Mouse (Mus musculus): ENCODE measurements around the gene Wdfy3. TPM values are rescaled to one million over a fixed set of nuclear protein-coding genes. Genes with fewer than 3 reads are reported as not detected.
"Not testable (repeated sequence)": the region's sequence is repeated elsewhere in the genome, so short reads cannot be mapped to it uniquely, and the experiment has no call there.

Wdfy3 gene
- polyA plus RNA-seq, 1 experiment from 2014 or later, result 25.9 TPM

GRCm38 (mm10) chr5:101926311-101926710, 143.4 kb downstream of the Wdfy3 start:
- peaks cover 11% of the 10 kb centered on the region for H3K36me3 ChIP-seq (ENCODE audit: control insufficient read depth, insufficient read depth, low read length)
- no peak overlapping the region for H3K27ac ChIP-seq (ENCODE audit: low read depth, low read length)
- no peaks in the 10 kb centered on the region for H3K9me3 ChIP-seq (ENCODE audit: control insufficient read depth, low read length)
- DNase-seq (ENCODE audit: low spot score, missing footprints) (no peak), ATAC-seq (ENCODE audit: low FRiP score) (no peak)
- no peak overlapping the region for H3K9ac ChIP-seq (ENCODE audit: low read length)
- H3K27me3 ChIP-seq (ENCODE audit: control insufficient read depth, insufficient read depth, low read length), result no peaks in the 10 kb centered on the region
- no peak overlapping the region for H3K4me3 ChIP-seq (ENCODE audit: low read depth, low read length)
- H3K4me1 ChIP-seq (ENCODE audit: control insufficient read depth, insufficient read depth, low read length), result 0 out of 2 replicates have a peak, but pooled peaks cover 5% of the 10 kb centered on the region
- H3K4me2 ChIP-seq, result no peak overlapping the region
- 93% methylated on average over 8 of the region's 8 CpGs for WGBS

- Histone ChIP-seq H3K27me3 (ENCODE audit: control insufficient read depth, insufficient read depth, low read length) (no peaks in the 10 kb centered on the region), H3K4me1 (ENCODE audit: control insufficient read depth, insufficient read depth, low read length) (0 out of 2 replicates have a peak, but pooled peaks cover 5% of the 10 kb centered on the region), H3K36me3 (ENCODE audit: control insufficient read depth, insufficient read depth, low read length) (peaks cover 19% of the 10 kb centered on the region), H3K4me3 (ENCODE audit: low read depth, low read length) (no peak overlapping the region), H3K27ac (ENCODE audit: low read depth, low read length) (no peak overlapping the region), H3K4me2 (no peak overlapping the region), H3K9ac (ENCODE audit: low read length) (no peak overlapping the region), H3K9me3 (ENCODE audit: control insufficient read depth, low read length) (no peaks in the 10 kb centered on the region)
- WGBS, result 45% methylated on average over 11 of the region's 11 CpGs
- DNase-seq (ENCODE audit: low spot score, missing footprints) (peak; percentile 87), ATAC-seq (ENCODE audit: low FRiP score) (0 out of 2 replicates have a peak, but pooled peaks have one; percentile 14)
These were observed 146.0 kb downstream of the Wdfy3 start for GRCm38 (mm10) chr5:101923710-101924109.

- H3K4me2 ChIP-seq, result no peak overlapping the region
- WGBS, result 96% methylated on average over 5 of the region's 5 CpGs
- H3K27me3 ChIP-seq (ENCODE audit: control insufficient read depth, insufficient read depth, low read length), result no peaks in the 10 kb centered on the region
- H3K27ac ChIP-seq (ENCODE audit: low read depth, low read length), result no peak overlapping the region
- 0 out of 2 replicates have a peak, but pooled peaks cover 5% of the 10 kb centered on the region for H3K4me1 ChIP-seq (ENCODE audit: control insufficient read depth, insufficient read depth, low read length)
- peaks cover 28% of the 10 kb centered on the region; the same call in 1 of the 2 replicates for H3K36me3 ChIP-seq (ENCODE audit: control insufficient read depth, insufficient read depth, low read length)
- no peak overlapping the region for H3K4me3 ChIP-seq (ENCODE audit: low read depth, low read length)
- H3K9ac ChIP-seq (ENCODE audit: low read length), result no peak overlapping the region
- DNase-seq (ENCODE audit: low spot score, missing footprints) (no peak), ATAC-seq (ENCODE audit: low FRiP score) (no peak)
- H3K9me3 ChIP-seq (ENCODE audit: control insufficient read depth, low read length), result no peaks in the 10 kb centered on the region
These were observed 150.2 kb downstream of the Wdfy3 start for GRCm38 (mm10) chr5:101919559-101919958.

GRCm38 (mm10) chr5:101909468-101909867, 160.3 kb downstream of the Wdfy3 start:
- no peak overlapping the region for H3K4me2 ChIP-seq
- WGBS, result 96% methylated on average over 10 of the region's 10 CpGs
- DNase-seq (ENCODE audit: low spot score, missing footprints), result no peak
- no peak overlapping the region for H3K27ac ChIP-seq (ENCODE audit: low read depth, low read length)
- no peaks in the 10 kb centered on the region for H3K4me1 ChIP-seq (ENCODE audit: control insufficient read depth, insufficient read depth, low read length)
- no peaks in the 10 kb centered on the region for H3K27me3 ChIP-seq (ENCODE audit: control insufficient read depth, insufficient read depth, low read length)
- H3K4me3 ChIP-seq (ENCODE audit: low read depth, low read length), result no peak overlapping the region
- H3K36me3 ChIP-seq (ENCODE audit: control insufficient read depth, insufficient read depth, low read length), result peaks cover 30% of the 10 kb centered on the region
- no peak for ATAC-seq (ENCODE audit: low FRiP score)
- no peak overlapping the region for H3K9ac ChIP-seq (ENCODE audit: low read length)
- H3K9me3 ChIP-seq (ENCODE audit: control insufficient read depth, low read length), result no peaks in the 10 kb centered on the region

GRCm38 (mm10) chr5:101905624-101906023, 164.1 kb downstream of the Wdfy3 start:
- DNase-seq (ENCODE audit: low spot score, missing footprints) (no peak), ATAC-seq (ENCODE audit: low FRiP score) (no peak)
- Histone ChIP-seq H3K27ac (ENCODE audit: low read depth, low read length) (no peak overlapping the region), H3K9me3 (ENCODE audit: control insufficient read depth, low read length) (no peaks in the 10 kb centered on the region), H3K36me3 (ENCODE audit: control insufficient read depth, insufficient read depth, low read length) (peaks cover 30% of the 10 kb centered on the region), H3K4me3 (ENCODE audit: low read depth, low read length) (no peak overlapping the region), H3K9ac (ENCODE audit: low read length) (no peak overlapping the region), H3K4me2 (no peak overlapping the region), H3K4me1 (ENCODE audit: control insufficient read depth, insufficient read depth, low read length) (no peaks in the 10 kb centered on the region), H3K27me3 (ENCODE audit: control insufficient read depth, insufficient read depth, low read length) (no peaks in the 10 kb centered on the region)
- WGBS, result 96% methylated on average over 3 of the region's 3 CpGs

- not testable (repeated sequence) for ATAC-seq (ENCODE audit: low FRiP score); H3K27ac ChIP-seq (ENCODE audit: low read depth, low read length); DNase-seq (ENCODE audit: low spot score, missing footprints); H3K4me1 ChIP-seq (ENCODE audit: control insufficient read depth, insufficient read depth, low read length); H3K4me3 ChIP-seq (ENCODE audit: low read depth, low read length); H3K27me3 ChIP-seq (ENCODE audit: control insufficient read depth, insufficient read depth, low read length); H3K9me3 ChIP-seq (ENCODE audit: control insufficient read depth, low read length); H3K4me2 ChIP-seq; H3K9ac ChIP-seq (ENCODE audit: low read length)
- WGBS, result 94% methylated on average over 3 of the region's 4 CpGs
- peaks cover 29% of the 10 kb centered on the region for H3K36me3 ChIP-seq (ENCODE audit: control insufficient read depth, insufficient read depth, low read length)
These were observed 164.9 kb downstream of the Wdfy3 start for GRCm38 (mm10) chr5:101904841-101905240.

GRCm38 (mm10) chr5:101902686-101903085, 167.0 kb downstream of the Wdfy3 start:
- WGBS, result 85% methylated on average over 1 of the region's 1 CpGs

GRCm38 (mm10) chr5:101899981-101900380, 169.7 kb downstream of the Wdfy3 start:
- H3K9ac ChIP-seq (ENCODE audit: low read length), result no peak overlapping the region
- H3K9me3 ChIP-seq (ENCODE audit: control insufficient read depth, low read length), result no peaks in the 10 kb centered on the region
- DNase-seq (ENCODE audit: low spot score, missing footprints) (no peak), ATAC-seq (ENCODE audit: low FRiP score) (no peak)
- H3K27ac ChIP-seq (ENCODE audit: low read depth, low read length), result no peak overlapping the region
- no peaks in the 10 kb centered on the region for H3K4me1 ChIP-seq (ENCODE audit: control insufficient read depth, insufficient read depth, low read length)
- H3K27me3 ChIP-seq (ENCODE audit: control insufficient read depth, insufficient read depth, low read length), result no peaks in the 10 kb centered on the region
- no peak overlapping the region for H3K4me3 ChIP-seq (ENCODE audit: low read depth, low read length)
- peaks cover 16% of the 10 kb centered on the region for H3K36me3 ChIP-seq (ENCODE audit: control insufficient read depth, insufficient read depth, low read length)
- H3K4me2 ChIP-seq, result no peak overlapping the region
- 95% methylated on average over 15 of the region's 15 CpGs for WGBS

More at GRCm38 (mm10) chr5:101902686-101903085, 167.0 kb downstream of the Wdfy3 start:
- H3K9ac ChIP-seq (ENCODE audit: low read length), result no peak overlapping the region
- no peak overlapping the region for H3K4me2 ChIP-seq
- no peak overlapping the region for H3K4me3 ChIP-seq (ENCODE audit: low read depth, low read length)
- H3K27ac ChIP-seq (ENCODE audit: low read depth, low read length), result no peak overlapping the region
- no peaks in the 10 kb centered on the region for H3K27me3 ChIP-seq (ENCODE audit: control insufficient read depth, insufficient read depth, low read length)
- peaks cover 18% of the 10 kb centered on the region for H3K36me3 ChIP-seq (ENCODE audit: control insufficient read depth, insufficient read depth, low read length)
- H3K9me3 ChIP-seq (ENCODE audit: control insufficient read depth, low read length), result no peaks in the 10 kb centered on the region
- DNase-seq (ENCODE audit: low spot score, missing footprints), result no peak
- no peaks in the 10 kb centered on the region for H3K4me1 ChIP-seq (ENCODE audit: control insufficient read depth, insufficient read depth, low read length)
- no peak for ATAC-seq (ENCODE audit: low FRiP score)

- Histone ChIP-seq H3K9ac (ENCODE audit: low read length) (no peak overlapping the region), H3K27me3 (ENCODE audit: control insufficient read depth, insufficient read depth, low read length) (no peaks in the 10 kb centered on the region), H3K4me2 (no peak overlapping the region), H3K9me3 (ENCODE audit: control insufficient read depth, low read length) (no peaks in the 10 kb centered on the region), H3K36me3 (ENCODE audit: control insufficient read depth, insufficient read depth, low read length) (peaks cover 24% of the 10 kb centered on the region), H3K27ac (ENCODE audit: low read depth, low read length) (no peak overlapping the region), H3K4me1 (ENCODE audit: control insufficient read depth, insufficient read depth, low read length) (no peaks in the 10 kb centered on the region), H3K4me3 (ENCODE audit: low read depth, low read length) (no peak overlapping the region)
- ATAC-seq (ENCODE audit: low FRiP score) (no peak), DNase-seq (ENCODE audit: low spot score, missing footprints) (no peak)
- WGBS, result 96% methylated on average over 11 of the region's 11 CpGs
These were observed 172.9 kb downstream of the Wdfy3 start for GRCm38 (mm10) chr5:101896784-101897183.

All from midbrain, embryonic 11.5 days (tissue).